ENCODE assay signal across 9 mouse cellular contexts in genomic region chr10:61357658-61358057, GRCm38 (mm10). TPM values are rescaled to one million over a fixed set of nuclear protein-coding genes. Genes with fewer than 3 reads are reported as not detected.
DNase-seq lines count a peak whose midpoint lies in the region; ATAC-seq lines count a peak whose summit lies in the region.
"Had no signal": no experiment of that assay in that cellular context is flagged by ENCODE, and none has a peak within 500 bp of the region (broad histone marks: within the 10 kb centered on the region; RNA-seq: fewer than 3 reads in every experiment).

No protein-coding gene starts in this region.

- H3K9me3 ChIP-seq in heart, embryonic 15.5 days (replicated peaks): no peaks in the 10 kb centered on the region
- no peaks in the 10 kb centered on the region for H3K9me3 ChIP-seq in lung, embryonic 15.5 days

- no peaks in the 10 kb centered on the region for H3K27me3 ChIP-seq in heart, embryonic 15.5 days
- H3K27me3 ChIP-seq in lung, embryonic 15.5 days: no peaks in the 10 kb centered on the region

- no peak overlapping the region for H3K4me3 ChIP-seq in heart, embryonic 15.5 days
- H3K4me3 ChIP-seq in lung, embryonic 15.5 days: no peak overlapping the region

- peaks cover 26% of the 10 kb centered on the region for H3K4me1 ChIP-seq in heart, embryonic 15.5 days (replicated peaks)
- H3K4me1 ChIP-seq in lung, embryonic 15.5 days: peaks cover 16% of the 10 kb centered on the region

- no peak overlapping the region for H3K4me2 ChIP-seq in heart, embryonic 15.5 days
- no peak overlapping the region for H3K4me2 ChIP-seq in lung, embryonic 15.5 days

- DNase-seq in heart, adult 11 months: peak; percentile 98
- no peak for DNase-seq in heart, adult 8-10 months (ENCODE audit: low spot score)
- DNase-seq in adipocyte (ENCODE audit: low spot score): peak; percentile 47
- no peak for DNase-seq in left cerebral cortex, adult 8-10 months (ENCODE audit: low spot score in 2 of 2)
- no peak for DNase-seq in cerebellum, adult 11-12 months
- DNase-seq in right cerebral cortex, postnatal 25 days: no peak
- DNase-seq: cerebellum, adult 8-10 months had no signal

- WGBS in heart, embryonic 15.5 days: 30% methylated on average over 8 of the region's 8 CpGs
- 41% methylated on average over 8 of the region's 8 CpGs for WGBS in lung, embryonic 15.5 days

- H3K36me3 ChIP-seq in heart, embryonic 15.5 days: peaks cover 7% of the 10 kb centered on the region
- peaks cover 18% of the 10 kb centered on the region for H3K36me3 ChIP-seq in lung, embryonic 15.5 days

- H3K9ac ChIP-seq in heart, embryonic 15.5 days: no peak overlapping the region
- H3K9ac ChIP-seq in lung, embryonic 15.5 days: no peak overlapping the region

- peak overlapping the region; percentile 27; the same call in 1 of the 2 replicates for H3K27ac ChIP-seq in heart, embryonic 15.5 days
- 0 out of 2 replicates have a peak overlapping the region, but pooled peaks have one; percentile 12 for H3K27ac ChIP-seq in lung, embryonic 15.5 days

- peak; percentile 68 for ATAC-seq in heart, embryonic 15.5 days (replicated peaks; ENCODE audit: insufficient number of reproducible peaks, insufficient read depth, low FRiP score, low read depth)
- ATAC-seq in lung, embryonic 15.5 days (ENCODE audit: borderline replicate concordance, extremely low read depth, low FRiP score, low TSS enrichment): peak; percentile 63

RNA-seq across cellular contexts. Expression of gene Pald1, which starts 25.7 kb away (rescaled TPM):
- total RNA-seq in heart, adult 8-10 months (2022): 10 to 100 TPM; 11.3 to 21.8 (median 12.9) TPM
- polyA plus RNA-seq in heart, embryonic 15.5 days (2015; fragmentation: Nextera tagmentation; extraction: Ambion mirVana): 21.8 and 25.9 TPM in 2 replicates
- polyA plus RNA-seq in lung, embryonic 15.5 days (2015; fragmentation: Nextera tagmentation; extraction: Ambion mirVana): 47.5 and 48.1 TPM in 2 replicates
- total RNA-seq in left cerebral cortex, adult 8-10 months (2022): 10 to 100 TPM; 10.6 to 15.2 (median 13.0) TPM

Comparison
In these comparisons a context has a peak if more than half of its experiments do, and no peak if none do; other contexts are left out.
1. DNase-seq: peak in heart, adult 11 months (single experiment) and adipocyte (single experiment); none in heart, adult 8-10 months (single experiment), left cerebral cortex, adult 8-10 months (0 of 2), cerebellum, adult 11-12 months (single experiment) and right cerebral cortex, postnatal 25 days (single experiment).